Mouse (Mus musculus) adrenal gland, postnatal 10 days (tissue): ENCODE measurements around the gene Vwa2. TPM values are rescaled to one million over a fixed set of nuclear protein-coding genes. Genes with fewer than 3 reads are reported as not detected.

Experiments used
- DNase-seq: peaks from one replicate; pipeline ENCODE4 v3.0.0; 2021; ENCODE audit warnings: mixed read lengths
- total RNA-seq, 2 experiments: library from RNA; stranded (reverse); gene quantifications; 2 replicates each; pipeline ENCODE4 v1.2.3; 2021

The Vwa2 gene
- total RNA-seq, 2 experiments from 2014 or later = not detected

DNA sequence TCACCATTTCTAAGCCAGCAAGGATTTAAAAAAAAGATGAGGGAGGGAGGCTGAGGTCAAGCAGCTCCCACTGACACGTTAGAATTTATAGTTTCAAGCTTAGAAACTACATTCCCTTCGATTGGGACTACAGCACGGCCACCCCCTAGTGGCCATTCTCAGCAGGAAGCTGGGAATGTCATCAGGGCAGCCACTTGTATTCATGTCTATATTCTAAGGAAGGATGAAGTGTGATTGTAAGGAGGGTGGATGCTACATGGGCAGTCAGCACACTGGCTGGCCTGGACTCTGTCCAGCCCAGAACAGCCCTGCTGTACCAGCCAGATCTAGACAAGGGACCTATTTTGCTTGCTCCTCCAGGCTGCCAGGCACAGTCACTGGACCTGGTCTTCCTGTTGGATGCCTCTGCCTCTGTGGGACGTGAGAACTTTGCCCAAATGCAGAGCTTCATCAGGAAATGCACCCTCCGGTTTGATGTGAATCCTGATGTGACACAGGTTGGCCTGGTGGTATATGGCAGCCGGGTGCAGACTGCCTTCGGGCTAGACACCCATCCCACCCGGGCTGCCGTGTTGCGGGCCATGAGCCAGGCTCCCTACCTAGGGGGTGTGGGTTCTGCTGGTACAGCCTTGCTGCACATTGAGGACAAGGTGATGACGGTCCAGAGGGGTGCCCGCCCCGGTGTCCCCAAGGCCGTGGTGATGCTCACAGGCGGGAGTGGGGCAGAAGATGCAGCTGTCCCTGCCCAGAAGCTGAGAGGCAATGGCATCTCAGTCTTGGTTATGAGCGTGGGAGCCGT is 34.6 kb downstream of the Vwa2 start:
- peak; percentile 58 for DNase-seq

DNA sequence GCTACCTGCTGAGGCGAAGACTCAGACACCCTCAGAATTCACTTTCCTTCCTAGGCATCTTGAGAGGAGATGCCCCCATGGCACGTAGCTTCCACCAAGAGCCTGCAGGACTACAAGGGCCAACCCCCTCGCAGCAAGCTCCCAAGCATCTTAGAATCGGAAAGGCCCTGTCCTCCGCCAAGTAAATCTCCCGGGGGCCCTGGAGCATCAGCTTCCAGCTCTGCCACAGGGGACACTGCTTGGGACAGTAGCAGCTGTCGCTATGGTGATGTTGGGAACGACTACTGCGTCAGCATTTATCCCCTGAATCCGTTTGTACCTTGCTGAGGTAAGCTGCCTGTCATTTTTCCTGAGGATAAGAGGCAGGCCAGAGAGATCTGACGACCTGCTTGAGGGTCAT is 36.5 kb downstream of the Vwa2 start:
- no peak for DNase-seq

DNA sequence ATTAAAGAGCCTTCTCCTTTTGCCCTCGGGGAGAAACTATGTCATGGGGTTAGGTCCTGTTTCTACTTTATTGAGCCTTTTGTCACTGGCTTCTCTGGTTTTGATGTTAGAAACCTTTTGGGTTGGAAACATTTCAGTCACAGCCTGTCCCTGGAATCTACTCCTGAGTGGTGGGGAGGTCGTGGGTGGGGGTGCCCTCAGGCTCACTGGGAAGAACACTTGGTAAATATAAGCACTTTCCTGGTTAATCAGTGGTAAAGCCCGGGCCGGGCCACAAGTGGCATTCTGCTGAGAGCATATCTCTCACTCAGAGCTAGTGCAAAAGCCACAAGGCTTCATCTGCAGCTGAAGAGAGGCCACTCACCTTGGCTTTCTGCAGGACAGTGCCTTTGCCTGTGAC is 39.7 kb downstream of the Vwa2 start:
- DNase-seq = no peak

DNA sequence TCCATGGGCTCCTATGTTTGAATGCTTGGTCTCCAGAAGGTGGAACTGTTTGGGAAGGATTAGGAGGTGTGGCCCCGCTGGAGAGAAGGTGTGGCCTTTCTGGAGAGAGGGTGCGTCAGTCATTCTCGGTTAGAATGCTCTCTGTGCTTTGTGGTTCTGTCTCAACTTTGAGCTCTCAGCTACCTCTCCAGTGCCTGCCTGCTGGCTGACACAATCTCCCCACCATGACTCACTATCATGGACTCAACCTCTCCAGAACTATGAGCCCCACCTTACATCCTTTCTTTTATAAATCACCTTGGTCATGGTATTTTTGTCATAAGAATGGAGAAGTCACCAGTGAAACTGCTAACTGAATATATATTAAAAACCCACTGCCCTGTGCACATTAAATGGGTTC is 40.6 kb downstream of the Vwa2 start:
- no peak for DNase-seq

DNA sequence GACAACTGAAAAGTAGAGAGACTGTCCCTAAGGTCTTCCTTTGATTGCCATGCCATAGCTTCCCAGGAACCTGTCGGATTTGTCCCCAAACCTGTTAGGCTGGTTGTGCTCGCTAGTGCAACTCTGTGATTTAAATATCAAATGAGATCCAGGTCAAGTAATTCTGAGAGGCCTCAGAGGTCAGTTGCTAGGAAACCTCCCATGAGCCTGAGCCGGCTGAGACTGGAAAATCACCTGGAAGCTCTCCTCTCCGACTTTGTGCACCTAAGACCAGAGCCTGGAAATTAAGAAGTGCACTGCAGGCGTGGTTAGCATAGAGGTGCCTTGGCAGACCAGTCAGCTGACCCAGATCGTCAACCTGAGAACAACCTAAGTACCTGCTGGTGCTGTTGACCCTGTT is 41.0 kb downstream of the Vwa2 start:
- no peak for DNase-seq

DNA sequence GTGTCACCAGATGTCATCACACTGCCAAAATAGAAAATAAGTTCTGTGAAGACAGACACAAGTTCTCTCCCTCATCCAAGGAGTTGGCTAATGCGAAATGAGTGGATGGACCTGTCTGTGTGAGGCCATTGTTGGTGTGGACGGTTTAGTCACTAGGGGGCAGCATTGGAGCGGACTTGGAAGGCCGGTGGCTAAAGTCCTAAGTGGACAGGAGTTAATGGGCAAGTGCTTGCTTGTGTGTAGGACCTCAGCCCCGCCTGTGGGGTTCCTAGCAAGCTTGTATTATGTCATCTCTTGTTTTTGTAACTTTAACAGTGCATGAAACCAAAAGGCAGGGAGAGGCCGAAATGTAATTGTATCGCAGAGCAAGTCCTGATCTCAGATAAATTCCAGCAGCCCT is 45.6 kb downstream of the Vwa2 start:
- DNase-seq = peak; percentile 93

DNA sequence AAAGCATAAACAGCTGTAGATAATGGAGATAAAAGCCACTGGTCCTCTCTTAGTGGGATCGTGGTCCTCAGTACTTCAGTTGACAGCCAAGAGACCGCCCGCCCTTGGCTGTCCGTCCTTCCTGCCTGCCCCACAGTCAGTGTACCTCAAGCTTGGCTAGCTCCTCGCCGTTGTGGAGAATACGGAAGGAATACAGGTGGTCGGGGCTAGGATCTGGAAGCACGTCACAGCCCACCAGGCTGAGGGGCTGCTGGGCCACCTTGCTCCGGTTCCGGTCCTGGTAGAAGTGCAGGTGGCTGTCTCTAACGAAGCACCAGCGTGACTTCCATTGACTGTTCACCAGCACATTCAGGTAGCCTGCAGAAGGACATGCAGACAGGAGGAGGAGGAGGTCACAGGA is 46.2 kb downstream of the Vwa2 start:
- no peak for DNase-seq

DNA sequence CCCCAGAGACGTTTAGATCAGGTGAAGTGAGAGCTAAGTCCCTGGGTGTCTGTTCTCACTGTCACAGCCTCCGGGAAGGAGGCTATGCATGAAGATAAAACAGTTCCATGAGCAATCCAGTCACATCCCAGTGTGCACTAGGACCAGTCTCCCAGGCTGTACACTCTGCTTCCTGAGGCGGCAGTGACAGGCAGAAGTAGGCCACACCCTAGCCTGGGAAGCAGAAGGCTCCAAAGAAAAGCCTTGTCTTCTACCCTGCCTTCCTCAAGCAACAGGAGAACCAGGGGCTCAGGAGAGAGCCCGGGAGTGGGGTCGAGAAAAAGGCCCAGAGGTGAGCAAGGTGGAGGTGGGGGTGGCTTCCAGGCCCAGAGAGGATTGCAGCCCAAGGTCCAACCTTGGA is 47.7 kb downstream of the Vwa2 start:
- DNase-seq = no peak

DNA sequence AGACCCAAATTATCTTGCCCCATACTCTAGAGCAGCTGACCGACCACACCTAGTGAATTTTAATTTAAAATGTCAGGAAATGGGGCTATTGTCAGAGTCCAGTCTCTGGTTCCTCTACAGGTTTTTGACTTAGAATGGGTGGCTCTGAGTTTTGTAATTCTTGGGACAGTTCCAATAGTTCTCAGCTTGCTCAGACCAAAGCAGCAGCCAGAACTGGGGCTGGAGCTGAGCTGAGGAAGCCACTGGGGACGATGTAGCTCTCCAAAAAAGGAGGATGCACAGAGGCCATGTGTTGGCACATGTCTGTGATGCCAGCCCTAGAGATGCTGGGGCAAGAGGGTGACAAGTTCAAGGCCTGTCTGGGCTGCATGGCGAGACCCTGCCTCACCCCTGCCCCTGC is 55.3 kb downstream of the Vwa2 start:
- peak; percentile 31 for DNase-seq

DNA sequence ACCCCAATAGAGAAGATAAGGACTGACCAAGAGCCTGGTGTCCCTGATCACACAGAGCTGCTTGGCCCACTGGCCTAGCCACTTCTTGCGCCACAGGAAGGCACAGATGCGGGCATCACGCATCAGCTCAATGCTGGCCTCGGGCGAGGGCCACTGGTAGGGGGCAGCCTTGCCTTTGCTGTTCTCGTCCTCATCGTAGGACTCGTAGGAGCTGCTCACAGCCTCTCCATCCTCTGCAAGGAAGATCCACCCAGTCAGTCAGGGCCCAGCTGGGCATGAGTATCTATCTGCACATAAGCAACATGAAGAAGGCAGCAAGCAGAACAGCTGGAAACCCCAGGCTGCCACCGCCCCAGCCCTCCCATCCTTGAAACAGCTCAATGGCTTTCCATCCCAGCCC is 56.0 kb downstream of the Vwa2 start:
- DNase-seq = no peak

DNA sequence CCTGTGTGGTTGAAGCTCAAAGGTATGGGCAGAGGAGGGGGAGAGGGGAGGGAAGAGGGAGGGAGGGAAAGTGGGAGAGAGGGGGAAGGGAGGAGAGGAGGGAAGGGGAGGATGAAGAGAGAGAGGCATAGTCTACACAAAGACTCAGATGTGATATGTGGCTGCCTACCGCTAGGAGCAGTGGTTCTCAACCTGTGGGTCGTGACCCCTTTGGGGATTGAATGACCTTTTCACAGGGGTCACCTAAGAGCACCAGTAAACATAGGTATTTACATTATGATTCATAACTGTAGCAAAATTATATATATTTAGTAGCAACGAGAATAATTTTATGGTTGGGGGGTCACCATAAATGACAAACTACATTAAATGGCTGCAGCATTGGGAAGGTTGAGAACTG is 59.8 kb downstream of the Vwa2 start:
- DNase-seq = no peak

DNA sequence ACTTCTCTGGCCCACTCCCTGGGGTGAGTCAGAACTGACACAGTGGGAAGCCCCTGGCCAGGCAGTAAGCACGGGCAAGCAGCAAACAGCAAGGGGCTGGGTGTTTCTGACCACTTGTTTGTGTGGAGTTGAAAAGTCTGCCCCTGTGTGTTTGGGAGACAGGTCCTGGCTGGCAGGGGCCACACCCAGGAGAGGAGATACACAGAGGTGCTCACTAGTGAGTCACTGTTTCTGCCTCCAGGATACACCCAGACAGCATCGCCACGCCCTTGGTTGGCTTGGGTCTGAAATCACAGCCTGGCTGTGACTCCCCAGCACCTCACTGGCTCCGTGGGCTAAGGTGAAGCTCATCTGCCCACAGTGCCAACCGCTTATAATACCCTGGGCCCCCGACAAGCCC is 61.1 kb downstream of the Vwa2 start:
- DNase-seq = no peak

DNA sequence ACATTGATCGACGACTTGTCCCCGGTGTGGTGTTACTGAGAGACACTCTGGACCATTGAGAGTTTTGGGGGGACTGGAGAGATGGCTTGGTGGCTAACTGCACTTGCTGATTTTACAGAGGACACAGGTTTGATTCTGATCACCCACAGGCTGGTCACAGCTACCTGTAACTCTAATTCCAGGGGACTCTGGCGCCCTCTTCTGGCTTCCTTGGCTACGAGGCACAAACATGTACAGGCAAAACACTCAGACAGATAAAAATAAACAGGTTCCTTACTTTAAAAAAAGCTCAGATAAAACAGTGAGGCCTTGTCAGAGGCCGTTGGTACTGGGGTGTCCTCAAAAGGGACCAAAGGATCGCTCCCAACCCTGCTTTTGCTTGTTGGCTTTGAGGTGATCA is 61.7 kb downstream of the Vwa2 start:
- DNase-seq = no peak

DNA sequence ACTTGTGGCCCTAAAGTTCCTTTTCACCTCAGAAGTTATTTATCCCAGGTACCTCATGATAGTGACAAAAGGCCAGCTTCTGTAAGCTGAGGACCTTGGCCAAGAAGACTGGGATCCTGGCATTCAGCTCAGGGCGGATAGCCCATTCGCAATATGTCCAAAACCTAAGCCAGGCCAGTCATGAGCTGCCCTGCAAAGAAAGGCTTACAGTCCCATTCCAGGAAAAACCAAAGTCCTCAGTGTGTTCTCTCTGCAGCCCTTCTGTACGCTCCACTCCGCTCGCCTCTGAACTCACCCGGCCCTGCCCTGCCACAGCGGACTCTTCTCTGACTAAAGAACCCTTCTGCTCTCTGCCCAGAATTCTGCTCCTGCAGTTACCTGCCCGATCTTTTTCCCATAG is 62.2 kb downstream of the Vwa2 start:
- no peak for DNase-seq

DNA sequence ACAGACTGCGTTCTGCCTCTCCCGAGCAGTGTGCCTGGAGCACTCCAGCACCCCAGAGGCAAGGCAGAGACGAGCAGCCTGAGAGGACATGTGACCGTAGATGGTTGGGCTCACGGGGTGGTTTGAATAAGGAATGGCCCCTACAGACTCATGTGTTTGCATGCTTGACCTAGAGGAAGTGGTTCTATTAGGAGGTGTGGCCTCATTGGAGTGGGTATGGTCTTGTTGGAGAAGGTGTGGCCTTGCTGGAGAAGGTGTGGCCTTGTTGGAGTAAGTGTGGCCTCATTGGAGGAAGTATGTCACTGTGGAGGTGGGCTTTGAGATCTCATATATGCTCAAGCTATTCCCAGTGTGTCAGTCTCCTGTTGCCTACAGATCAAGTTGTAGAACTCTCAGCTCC is 63.9 kb downstream of the Vwa2 start:
- DNase-seq = no peak

DNA sequence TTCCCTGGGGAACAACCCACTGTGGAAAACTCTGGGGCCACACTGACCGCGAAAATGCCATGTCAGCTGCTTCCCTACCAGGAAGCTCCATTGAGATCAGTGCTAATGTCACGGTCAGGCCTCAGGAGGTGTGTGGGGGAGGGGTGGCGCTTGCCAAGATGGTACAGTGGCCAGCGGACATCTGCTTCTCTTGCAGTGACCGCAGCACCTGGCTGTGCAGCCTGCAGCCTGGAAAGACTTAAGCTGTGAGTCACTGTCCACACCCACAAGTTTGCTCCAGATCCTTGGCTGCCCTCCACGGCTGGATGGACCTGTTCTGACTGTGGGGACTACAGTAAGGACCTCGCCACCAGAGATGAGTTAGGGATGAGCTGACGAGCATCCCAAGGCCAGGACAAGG is 65.8 kb downstream of the Vwa2 start:
- peak; percentile 53 for DNase-seq

DNA sequence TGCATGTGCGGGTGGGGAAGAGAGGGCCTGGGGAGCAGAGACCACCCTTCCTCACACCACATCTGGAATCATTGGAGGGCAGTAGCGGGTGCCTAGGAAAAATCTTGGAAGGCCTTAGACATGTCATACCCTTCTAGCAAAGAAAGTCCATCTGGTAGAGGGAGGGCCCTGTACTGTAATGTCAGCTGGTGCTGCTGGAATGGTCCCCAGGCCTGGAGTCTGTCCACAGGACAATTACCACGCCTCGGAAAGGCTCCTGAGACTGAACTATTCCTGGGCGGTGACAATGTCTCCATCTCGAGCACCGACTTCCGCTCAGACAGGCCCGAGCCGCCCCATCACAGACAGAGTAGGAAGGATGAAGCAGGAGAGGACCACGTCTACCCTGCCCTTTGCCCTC is 66.5 kb downstream of the Vwa2 start:
- peak; percentile 36 for DNase-seq

DNA sequence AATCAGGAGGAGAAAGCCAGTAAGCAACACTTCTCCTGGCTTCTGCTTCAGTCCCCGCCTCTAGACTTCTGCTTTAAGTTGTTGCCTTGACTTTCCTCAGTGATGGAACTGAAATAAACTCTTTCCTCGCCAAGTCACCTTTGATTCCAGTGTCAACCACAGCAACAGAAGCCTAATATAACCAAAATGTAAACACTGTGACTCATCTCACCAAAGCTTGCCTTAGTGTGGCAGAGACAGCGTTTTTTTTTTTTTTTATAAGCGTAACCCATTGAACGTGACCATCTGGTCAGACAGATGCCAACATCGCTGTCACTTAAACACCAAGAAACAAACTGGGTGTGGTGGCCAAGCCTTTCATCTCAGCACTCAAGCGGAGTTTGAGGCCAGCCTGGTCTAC is 68.2 kb downstream of the Vwa2 start:
- DNase-seq = no peak

DNA sequence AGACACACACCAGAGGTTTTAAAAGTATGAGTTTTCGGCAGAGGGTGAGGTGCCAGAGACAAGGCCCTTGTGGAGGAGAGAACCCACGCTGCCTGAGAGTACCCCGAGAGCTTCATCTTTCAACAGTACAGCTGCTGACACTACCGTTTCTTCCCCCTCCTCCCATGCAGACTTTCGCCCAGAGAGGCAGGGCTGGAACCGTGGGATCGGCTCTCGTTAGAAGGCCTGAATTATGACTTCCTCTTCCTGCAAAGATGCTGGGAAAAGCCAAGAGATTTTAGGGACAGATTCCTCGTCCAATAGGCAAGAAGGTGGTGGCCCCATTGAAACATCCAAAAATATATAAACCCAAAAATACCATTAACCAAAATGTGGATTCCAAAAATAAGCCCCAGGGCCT is 70.2 kb downstream of the Vwa2 start:
- DNase-seq = no peak

DNA sequence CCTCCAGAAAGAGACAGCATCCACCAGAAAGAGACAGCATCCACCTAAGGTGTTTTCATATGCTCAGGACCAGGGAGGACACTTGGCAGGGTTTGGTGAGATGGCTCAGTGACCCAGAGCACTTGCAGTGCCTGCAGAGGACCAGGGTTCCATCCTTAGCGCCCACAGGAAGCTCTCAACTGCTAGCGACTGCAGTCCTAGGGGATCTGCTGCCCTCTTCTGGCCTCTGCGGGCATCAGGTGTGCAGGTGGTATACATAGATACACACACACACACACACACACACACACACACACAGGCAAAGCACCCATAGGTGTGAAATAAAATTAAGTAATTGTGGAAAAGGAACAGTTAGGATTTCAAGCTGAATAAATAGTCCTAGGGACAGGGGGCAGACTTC is 70.8 kb downstream of the Vwa2 start:
- no peak for DNase-seq

DNA sequence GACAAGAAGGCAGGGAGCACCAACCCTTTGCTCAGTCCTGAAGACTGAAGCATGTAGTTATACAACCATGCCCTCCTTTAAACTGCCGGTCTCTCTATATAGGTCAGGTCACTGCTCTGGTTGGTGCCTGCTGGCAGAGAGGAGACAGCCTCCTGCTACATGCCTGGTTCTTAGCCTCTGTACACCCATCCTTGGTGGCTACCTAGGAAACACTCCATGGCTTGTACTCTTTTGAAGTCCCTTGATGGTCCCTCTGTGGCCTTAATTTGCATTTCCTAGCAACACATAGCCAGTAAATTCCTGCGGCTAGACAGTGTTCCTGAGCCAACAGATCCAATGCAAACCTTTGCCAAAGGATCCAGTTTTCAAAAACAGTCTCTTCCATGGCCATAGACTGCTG is 71.6 kb downstream of the Vwa2 start:
- DNase-seq = no peak

DNA sequence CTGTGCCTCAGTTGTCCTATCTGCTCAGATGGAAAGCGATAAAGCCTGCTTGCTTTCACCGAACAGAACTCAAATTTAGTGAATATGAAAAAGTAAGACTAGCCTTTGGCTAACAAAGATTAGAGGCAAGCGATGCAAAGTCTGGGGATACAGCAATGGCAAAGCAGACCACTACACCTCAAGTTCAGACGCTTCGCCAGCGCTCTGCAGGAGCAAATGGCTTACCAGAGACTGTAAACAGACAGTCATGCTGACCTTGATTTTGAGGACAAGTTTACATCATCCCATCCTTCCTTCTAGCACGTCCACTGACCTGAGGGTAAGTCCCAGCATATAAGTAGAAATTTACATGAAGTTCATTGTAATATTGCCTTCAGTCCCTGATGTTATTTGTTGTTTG is 72.2 kb downstream of the Vwa2 start:
- DNase-seq = no peak

DNA sequence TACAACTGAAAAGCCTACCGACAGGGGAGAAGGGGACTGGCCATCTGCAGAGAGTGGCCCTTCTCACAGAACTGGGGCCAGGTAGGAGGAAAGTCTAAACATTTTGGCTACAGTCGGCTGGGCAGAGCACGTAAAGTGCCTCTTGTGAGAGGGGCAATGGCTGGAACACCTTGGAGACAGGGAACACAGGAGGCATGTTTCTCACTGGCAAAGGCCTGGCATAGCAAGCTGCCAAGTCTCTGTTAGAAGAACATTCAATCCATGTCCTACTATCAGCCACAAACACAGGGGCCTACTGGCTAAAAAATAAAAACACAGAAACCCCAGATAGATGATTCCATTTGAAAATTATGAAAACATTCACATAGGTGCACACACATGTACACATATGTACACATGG is 72.7 kb downstream of the Vwa2 start:
- no peak for DNase-seq

DNA sequence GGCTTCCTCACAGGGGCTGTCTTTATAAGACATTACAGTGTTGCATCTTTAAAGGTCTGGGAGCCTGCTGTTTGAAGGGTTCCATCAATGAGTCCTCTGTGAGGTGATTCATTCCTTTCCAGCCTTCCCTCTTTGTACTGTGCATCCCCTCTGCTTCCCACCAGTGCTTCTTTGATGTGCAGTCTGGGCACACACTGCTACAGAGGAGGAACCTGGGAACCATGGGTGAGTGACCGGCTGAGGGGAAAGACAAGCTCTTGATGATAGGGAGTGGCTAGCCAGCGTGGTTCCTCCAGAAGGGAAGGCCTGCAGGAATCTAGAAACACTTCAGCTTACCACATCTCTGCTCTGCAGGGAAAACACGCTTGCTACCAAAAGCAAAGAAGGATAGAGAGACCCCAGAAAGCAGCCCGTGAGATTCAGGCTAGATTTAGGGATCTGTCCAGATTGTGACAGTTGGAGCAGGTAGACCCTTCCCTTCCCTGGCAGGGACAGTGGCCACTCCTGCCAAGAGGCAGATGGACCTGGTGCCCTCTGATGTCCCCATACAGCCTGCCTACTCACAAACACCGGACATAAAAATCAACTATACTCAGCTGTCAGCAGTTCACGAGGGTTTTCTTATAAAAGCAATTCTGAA is 74.0 kb downstream of the Vwa2 start:
- no peak for DNase-seq
